8 mouse cellular contexts compared by ENCODE assay signal in the genomic region with DNA sequence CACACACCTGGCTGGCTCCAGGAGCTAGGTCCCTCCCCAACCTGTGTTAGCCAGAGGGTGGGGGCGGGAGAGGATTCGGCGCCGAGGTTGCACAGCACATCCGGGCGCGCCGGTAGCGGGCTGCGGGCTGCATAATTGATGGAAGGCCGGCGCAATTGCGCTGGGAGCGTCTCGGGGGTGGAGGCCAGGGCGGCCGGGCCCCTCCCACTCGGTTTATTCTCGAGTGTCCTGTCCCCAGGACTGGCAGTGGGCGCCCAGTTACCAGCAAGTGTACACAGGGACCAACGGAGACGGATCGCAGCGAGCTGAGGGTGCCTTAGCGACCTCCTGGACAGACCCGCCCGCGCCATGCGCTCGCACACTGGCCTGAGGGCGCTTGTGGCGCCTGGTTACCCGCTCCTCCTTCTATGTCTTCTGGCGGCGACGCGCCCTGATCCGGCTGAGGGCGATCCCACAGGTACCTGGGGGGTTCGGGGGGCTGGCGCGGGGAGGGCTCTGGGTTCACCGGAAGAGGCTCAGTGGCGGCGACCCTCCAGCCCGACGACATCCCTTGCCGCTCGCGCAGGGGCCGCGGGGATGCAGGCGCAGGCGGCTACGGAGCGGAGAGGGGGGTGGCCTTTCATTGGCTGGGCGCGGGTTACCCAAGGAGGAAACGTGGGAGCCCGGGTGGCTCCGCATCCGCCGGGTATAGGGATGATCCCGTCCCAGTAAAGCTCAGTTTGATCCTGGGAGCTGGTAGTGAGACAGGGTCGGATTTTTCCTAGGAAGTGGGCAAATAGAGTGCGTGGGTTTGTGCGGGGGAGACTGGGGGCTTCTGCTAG. TPM values are rescaled to one million over a fixed set of nuclear protein-coding genes. Genes with fewer than 3 reads are reported as not detected.
A peak's percentile ranks its signal among the peaks of the same experiment; 100 is the strongest.
DNase-seq lines count a peak whose midpoint lies in the region; ATAC-seq lines count a peak whose summit lies in the region.

Gene Gm17509 (minus strand): TSS at position 575 of the 821 bp plus-strand sequence.

- peaks cover 11% of the 10 kb centered on the region for H3K4me1 ChIP-seq in heart, embryonic 13.5 days
- H3K4me1 ChIP-seq in liver, embryonic 12.5 days, result peaks cover 12% of the 10 kb centered on the region
- H3K4me1 ChIP-seq in stomach, embryonic 14.5 days (ENCODE audit: control insufficient read depth, insufficient read depth, low read length), result no peaks in the 10 kb centered on the region

- no peaks in the 10 kb centered on the region for H3K36me3 ChIP-seq in heart, embryonic 13.5 days
- H3K36me3 ChIP-seq in liver, embryonic 12.5 days, result no peaks in the 10 kb centered on the region
- H3K36me3 ChIP-seq in stomach, embryonic 14.5 days (ENCODE audit: control insufficient read depth, insufficient read depth, low read length), result no peaks in the 10 kb centered on the region

- no peaks in the 10 kb centered on the region; the same call in 1 of the 2 replicates for H3K27me3 ChIP-seq in heart, embryonic 13.5 days (replicated peaks)
- H3K27me3 ChIP-seq in liver, embryonic 12.5 days (replicated peaks), result peaks cover 46% of the 10 kb centered on the region
- 0 out of 2 replicates have a peak, but pooled peaks cover 2% of the 10 kb centered on the region for H3K27me3 ChIP-seq in stomach, embryonic 14.5 days (ENCODE audit: control insufficient read depth, insufficient read depth, low read length)

- no peak within 1 kb of the TSS for H3K27ac ChIP-seq in heart, embryonic 13.5 days (replicated peaks)
- peak within 1 kb of the TSS; percentile 45; the same call in 1 of the 2 replicates for H3K27ac ChIP-seq in liver, embryonic 12.5 days
- H3K27ac ChIP-seq in stomach, embryonic 14.5 days (ENCODE audit: low read length), result no peak within 1 kb of the TSS

- ATAC-seq in heart, embryonic 13.5 days (ENCODE audit: extremely low read depth, insufficient number of reproducible peaks, low FRiP score, low TSS enrichment), result peak; percentile 49; the same call in 1 of the 2 replicates
- peak; percentile 67 for ATAC-seq in liver, embryonic 12.5 days
- ATAC-seq in monocyte, adult 5-6 weeks (replicated peaks; ENCODE audit: insufficient number of reproducible peaks, low FRiP score, low TSS enrichment, poor library complexity, severe bottlenecking), result peak; percentile 41
- peak; percentile 77 for ATAC-seq in stomach, embryonic 14.5 days (ENCODE audit: insufficient number of reproducible peaks, insufficient read depth, low FRiP score, low read depth)

- H3K4me3 ChIP-seq in heart, embryonic 13.5 days, result peak within 1 kb of the TSS; percentile 82
- H3K4me3 ChIP-seq in liver, embryonic 12.5 days, result peak within 1 kb of the TSS; percentile 58
- peak within 1 kb of the TSS; percentile 76 for H3K4me3 ChIP-seq in stomach, embryonic 14.5 days (ENCODE audit: low read depth, low read length)

- peak within 1 kb of the TSS; percentile 98 for H3K4me2 ChIP-seq in heart, embryonic 13.5 days
- peak within 1 kb of the TSS; percentile 76 for H3K4me2 ChIP-seq in liver, embryonic 12.5 days
- peak within 1 kb of the TSS; percentile 87 for H3K4me2 ChIP-seq in stomach, embryonic 14.5 days (replicated peaks; ENCODE audit: low read depth, low read length)

- peak; percentile 48 to 58 for DNase-seq in B cell, adult 2 months
- DNase-seq in adrenal gland, postnatal 10 days, result peak; percentile 70
- peak; percentile 84 for DNase-seq in embryo, embryonic 9.5 days (ENCODE audit: extremely low spot score)
- DNase-seq in kidney, postnatal 10 days, result peak; percentile 54

- no peaks in the 10 kb centered on the region for H3K9me3 ChIP-seq in heart, embryonic 13.5 days
- no peaks in the 10 kb centered on the region for H3K9me3 ChIP-seq in liver, embryonic 12.5 days (replicated peaks)
- H3K9me3 ChIP-seq in stomach, embryonic 14.5 days (ENCODE audit: control insufficient read depth, low read depth, low read length), result no peaks in the 10 kb centered on the region

- under 1% methylated on average over 67 of the region's 67 CpGs for WGBS in heart, embryonic 13.5 days
- 2% methylated on average over 67 of the region's 67 CpGs for WGBS in liver, embryonic 12.5 days (ENCODE audit: insufficient replicate concordance)
- WGBS in stomach, embryonic 14.5 days, result under 1% methylated on average over 67 of the region's 67 CpGs

- H3K9ac ChIP-seq in heart, embryonic 13.5 days, result peak within 1 kb of the TSS; percentile 81
- H3K9ac ChIP-seq in liver, embryonic 12.5 days, result peak within 1 kb of the TSS; percentile 49; the same call in 1 of the 2 replicates
- H3K9ac ChIP-seq in stomach, embryonic 14.5 days (replicated peaks; ENCODE audit: low read depth, low read length), result peak within 1 kb of the TSS; percentile 32

RNA-seq across cellular contexts. Expression of gene Gm17509, which starts in this region (rescaled TPM):
- total RNA-seq in adrenal gland, postnatal 10 days (2021), result under 1 TPM; 0.15 to 0.18 TPM
- polyA plus RNA-seq in heart, embryonic 13.5 days (2015; fragmentation: Nextera tagmentation; extraction: Ambion mirVana), result 0.07 and 0.10 TPM in 2 replicates
- polyA plus RNA-seq in liver, embryonic 12.5 days (2016; fragmentation: Nextera tagmentation; extraction: Ambion mirVana), result 0.05 TPM in 1 of 2 replicates, not detected in the other
- 0.19 to 0.21 TPM in 2 of 3 replicates, not detected in the other for total RNA-seq in monocyte, adult 5-6 weeks (2017)
- polyA plus RNA-seq in stomach, embryonic 14.5 days (2014; fragmentation: Nextera tagmentation; extraction: Ambion mirVana), result 0.22 TPM in 1 of 2 replicates, not detected in the other

Comparison
In these comparisons a context has a peak if more than half of its experiments do, and no peak if none do; other contexts are left out.
1. Peak in DNase-seq in adrenal gland, postnatal 10 days; RNA of the gene not detected or under 1 TPM.
2. Peak in ATAC-seq, H3K4me3 ChIP-seq, H3K9ac ChIP-seq and H3K4me2 ChIP-seq in heart, embryonic 13.5 days; RNA of the gene not detected or under 1 TPM.
3. Peak in ATAC-seq, H3K4me3 ChIP-seq, H3K27ac ChIP-seq, H3K9ac ChIP-seq and H3K4me2 ChIP-seq in liver, embryonic 12.5 days; RNA of the gene not detected or under 1 TPM.
4. Peak in ATAC-seq in monocyte, adult 5-6 weeks; RNA of the gene not detected or under 1 TPM.
5. Peak in ATAC-seq, H3K4me3 ChIP-seq, H3K9ac ChIP-seq and H3K4me2 ChIP-seq in stomach, embryonic 14.5 days; RNA of the gene not detected or under 1 TPM.